Mouse (Mus musculus) lung, embryonic 15.5 days (tissue): ENCODE results near the gene Msto1. TPM values are rescaled to one million over a fixed set of nuclear protein-coding genes. Genes with fewer than 3 reads are reported as not detected.
"Not testable (repeated sequence)": the region's sequence is repeated elsewhere in the genome, so short reads cannot be mapped to it uniquely, and the experiment has no call there.

Experiments used
- ATAC-seq: fragments of 200-750 bp; cut with Nextera tagmentation; 2 replicates; pipeline ENCODE4 v1.8.0; 2017; ENCODE audit warnings: moderate number of reproducible peaks, borderline replicate concordance; ENCODE audit not compliant: low FRiP score, low TSS enrichment; ENCODE audit errors: extremely low read depth
- H3K27ac ChIP-seq: fragments of 300-500 bp; sonication (generic); 2 replicates; pipeline ENCODE4 v1.5.1; 2015; ENCODE audit warnings: moderate library complexity, mild to moderate bottlenecking, inconsistent platforms
- H3K27me3 ChIP-seq: fragments of 300-500 bp; sonication (generic); 2 replicates; pipeline ENCODE4 v1.6.1; 2015; ENCODE audit warnings: inconsistent platforms
- H3K36me3 ChIP-seq: fragments of 300-500 bp; sonication (generic); 2 replicates; pipeline ENCODE4 v1.6.1; 2015; ENCODE audit warnings: inconsistent platforms
- H3K4me1 ChIP-seq: fragments of 300-500 bp; sonication (generic); 2 replicates; pipeline ENCODE4 v1.6.1; 2015; ENCODE audit warnings: inconsistent platforms
- H3K4me2 ChIP-seq: fragments of 300-500 bp; sonication (generic); 2 replicates; pipeline ENCODE4 v1.6.1; 2015; ENCODE audit warnings: inconsistent platforms, mild to moderate bottlenecking, moderate library complexity
- H3K4me3 ChIP-seq: fragments of 300-500 bp; sonication (generic); 2 replicates; pipeline ENCODE4 v1.5.1; 2015; ENCODE audit warnings: mild to moderate bottlenecking, inconsistent platforms
- H3K9ac ChIP-seq: fragments of 300-500 bp; sonication (generic); 2 replicates; pipeline ENCODE4 v1.6.1; 2015; ENCODE audit warnings: inconsistent platforms
- H3K9me3 ChIP-seq: fragments of 300-500 bp; sonication (generic); 2 replicates; pipeline ENCODE4 v1.6.1; 2016; ENCODE audit warnings: inconsistent platforms
- WGBS: fragments of 180-500 bp; shearing (Covaris S2); methylation state at CpG from one replicate; pipeline ENCODE4 v1.1.7; 2015; 5-methylcytosine and 5-hydroxymethylcytosine counted together
- polyA plus RNA-seq: library from polyadenylated mRNA; unstranded; fragments of >200 nt; fragmentation: Nextera tagmentation; extraction: Ambion mirVana; gene quantifications from 2 replicates; pipeline ENCODE4 v1.2.1, GENCODE M21; 2015

Msto1 gene
- polyA plus RNA-seq, 1 experiment from 2014 or later: 45.1 TPM

DNA sequence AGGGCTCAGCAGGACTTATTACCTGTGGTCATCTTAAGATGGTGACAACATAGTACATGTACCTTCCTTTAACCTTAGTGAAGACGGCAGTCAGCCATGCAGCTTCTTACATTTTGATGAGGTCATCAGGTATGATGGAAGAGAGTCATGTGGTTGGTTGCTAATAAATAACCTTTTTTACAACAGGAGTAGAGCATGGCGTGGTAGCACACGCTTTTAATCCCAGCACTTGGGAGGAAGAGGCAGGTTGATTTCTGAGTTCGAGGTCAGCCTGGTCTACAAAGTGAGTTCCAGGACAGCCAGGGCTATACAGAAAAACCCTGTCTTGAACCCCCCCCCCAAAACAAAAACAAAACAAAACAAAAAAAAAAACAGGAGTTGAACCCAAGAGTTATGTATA is 31.3 kb downstream of the Msto1 start:
- WGBS: 92% methylated on average over 4 of the region's 4 CpGs
- H3K27me3 ChIP-seq, ATAC-seq: not testable (repeated sequence)

DNA sequence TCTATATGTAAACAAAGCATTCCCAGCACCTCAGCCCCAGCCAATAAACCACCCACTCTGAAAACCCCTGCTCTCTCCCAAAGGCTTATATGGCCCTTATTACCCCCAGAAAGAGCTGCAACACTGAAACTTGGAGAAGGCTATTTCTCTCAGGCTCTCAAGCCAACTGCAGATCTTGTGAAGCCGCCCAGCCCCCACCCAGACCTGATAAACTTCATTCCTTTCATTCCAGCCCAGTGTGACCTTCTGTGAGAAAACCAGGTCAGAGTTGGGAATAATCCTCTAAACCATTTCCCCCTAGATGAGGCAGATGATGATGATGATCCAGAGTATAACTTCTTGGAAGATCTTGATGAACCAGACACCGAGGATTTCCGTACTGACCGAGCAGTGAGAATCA is 45.4 kb downstream of the Msto1 start:
- not testable (repeated sequence) for H3K9ac ChIP-seq, H3K27me3 ChIP-seq, H3K4me3 ChIP-seq, H3K4me2 ChIP-seq, H3K4me1 ChIP-seq, H3K27ac ChIP-seq, ATAC-seq, H3K9me3 ChIP-seq
- 89% methylated on average over 2 of the region's 4 CpGs for WGBS
- peaks cover 24% of the 10 kb centered on the region for H3K36me3 ChIP-seq

More for the DNA sequence above, 31.3 kb downstream of the Msto1 start:
- H3K9me3 ChIP-seq, H3K36me3 ChIP-seq, H3K9ac ChIP-seq, H3K4me3 ChIP-seq, H3K4me1 ChIP-seq, H3K4me2 ChIP-seq, H3K27ac ChIP-seq: not testable (repeated sequence)

DNA sequence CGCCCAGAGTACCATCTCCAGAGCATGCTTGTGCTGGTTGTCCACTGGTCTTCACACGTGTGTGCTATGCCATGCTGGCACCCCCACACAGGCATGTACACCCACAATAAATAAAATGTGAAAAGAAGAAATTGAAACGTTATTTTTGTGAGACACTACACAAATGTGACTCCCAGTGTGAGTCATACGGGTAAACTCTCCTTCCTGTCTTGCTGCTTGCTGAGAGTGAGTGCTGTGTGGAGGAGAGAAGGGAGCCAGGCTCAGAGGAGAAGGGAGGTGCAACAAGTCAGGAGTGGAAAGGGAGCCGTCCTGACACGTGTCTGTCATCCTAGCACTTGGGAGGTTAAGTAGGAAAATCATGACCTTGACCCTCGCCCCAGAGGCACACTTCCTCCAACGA is 46.6 kb downstream of the Msto1 start:
- not testable (repeated sequence) for ATAC-seq, H3K27me3 ChIP-seq, H3K27ac ChIP-seq, H3K4me2 ChIP-seq, H3K4me3 ChIP-seq, H3K4me1 ChIP-seq, H3K9ac ChIP-seq, H3K9me3 ChIP-seq
- whole genome bisulfite sequencing: no CpG with 5 or more reads among the region's 8 CpGs
- peaks cover 34% of the 10 kb centered on the region for H3K36me3 ChIP-seq

DNA sequence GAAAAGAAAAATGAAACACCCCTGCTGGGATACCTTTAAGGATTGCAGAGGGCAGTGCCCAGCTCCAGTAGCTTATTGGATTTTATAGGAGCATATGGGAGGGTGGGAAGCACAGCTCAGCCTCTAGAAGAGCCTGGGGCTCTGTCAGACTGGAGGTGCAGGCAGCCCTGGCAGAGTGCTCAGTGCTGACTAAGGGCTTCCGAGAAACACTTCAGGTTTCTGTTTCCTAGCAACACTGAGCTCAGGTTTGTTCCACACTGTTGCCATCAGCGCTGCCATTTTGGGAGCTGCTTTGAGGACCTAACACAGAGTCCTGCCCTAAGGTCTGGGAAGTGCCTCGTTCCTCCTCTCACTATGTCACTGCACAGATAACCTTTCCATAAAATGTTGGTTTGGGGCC is 47.1 kb downstream of the Msto1 start:
- H3K36me3 ChIP-seq: peaks cover 38% of the 10 kb centered on the region
- H3K4me3 ChIP-seq, H3K4me1 ChIP-seq, H3K27ac ChIP-seq, H3K9me3 ChIP-seq, H3K27me3 ChIP-seq, H3K4me2 ChIP-seq, H3K9ac ChIP-seq, ATAC-seq: not testable (repeated sequence)
- WGBS: no CpG with 5 or more reads among the region's 3 CpGs

DNA sequence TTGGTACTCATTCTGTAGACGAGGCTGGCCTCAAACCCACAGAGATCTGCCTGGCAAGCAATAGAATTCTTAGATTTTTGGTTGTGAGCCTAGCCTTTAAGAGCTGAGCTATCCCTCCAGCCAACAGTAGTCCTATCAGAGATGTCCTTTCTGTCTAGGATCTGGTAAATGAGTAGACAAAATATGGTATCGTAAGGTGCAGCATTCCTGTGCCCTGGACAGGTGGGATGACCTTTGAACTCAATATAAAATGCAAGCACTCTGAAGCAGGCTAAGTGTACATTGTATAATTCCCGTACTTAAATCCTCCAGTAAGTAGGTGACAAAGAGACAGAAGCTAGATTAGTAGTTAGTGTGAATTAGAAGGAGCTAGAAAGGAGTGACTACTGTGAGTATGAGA is 51.7 kb downstream of the Msto1 start:
- no peaks in the 10 kb centered on the region for H3K4me1 ChIP-seq
- no peak for ATAC-seq
- no peak overlapping the region for H3K27ac ChIP-seq
- no peak overlapping the region for H3K9ac ChIP-seq
- peaks cover 80% of the 10 kb centered on the region for H3K36me3 ChIP-seq
- no peak overlapping the region for H3K4me3 ChIP-seq
- H3K9me3 ChIP-seq: no peaks in the 10 kb centered on the region
- no peak overlapping the region for H3K4me2 ChIP-seq
- 87% methylated on average over 3 of the region's 3 CpGs for WGBS
- no peaks in the 10 kb centered on the region for H3K27me3 ChIP-seq

DNA sequence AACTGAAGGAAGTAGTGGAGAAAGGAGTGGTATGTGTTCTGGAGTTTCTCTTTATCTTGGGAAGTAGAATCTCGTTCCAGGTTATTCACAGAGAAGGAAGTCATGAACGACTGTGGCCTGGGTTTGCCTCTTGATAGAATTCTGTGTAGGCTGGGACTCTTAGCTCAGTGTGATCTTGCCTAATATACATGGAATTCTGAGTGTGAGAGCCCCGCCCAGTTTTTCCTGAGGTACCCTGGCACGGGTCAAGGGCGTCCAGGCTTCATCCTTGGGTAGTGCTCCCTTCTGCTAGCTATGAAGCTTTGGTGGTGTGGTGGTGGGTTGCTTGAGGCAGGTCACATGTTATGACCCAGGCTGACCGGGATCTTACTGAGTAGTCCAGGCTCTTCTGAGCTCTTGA is 58.0 kb downstream of the Msto1 start:
- H3K4me2 ChIP-seq: no peak overlapping the region
- WGBS: 67% methylated on average over 6 of the region's 6 CpGs
- H3K9ac ChIP-seq: no peak overlapping the region
- ATAC-seq: peak; percentile 39; the same call in 1 of the 2 replicates
- H3K36me3 ChIP-seq: peaks cover 62% of the 10 kb centered on the region
- H3K9me3 ChIP-seq: no peaks in the 10 kb centered on the region
- no peak overlapping the region for H3K27ac ChIP-seq
- H3K4me1 ChIP-seq: no peaks in the 10 kb centered on the region
- H3K4me3 ChIP-seq: no peak overlapping the region
- H3K27me3 ChIP-seq: no peaks in the 10 kb centered on the region

Other genes starting within 250 kb of the Msto1 start
- gene Khdc4, start 228.2 kb downstream of the Msto1 start, polyA plus RNA-seq: 90.7 and 93.1 TPM in 2 replicates
- gene Rit1, start 197.2 kb downstream of the Msto1 start, polyA plus RNA-seq: 58.3 and 62.8 TPM in 2 replicates
- 7.5 and 7.7 TPM in 2 replicates for gene Syt11, start 138.8 kb downstream of the Msto1 start, polyA plus RNA-seq
- 9.2 and 9.4 TPM in 2 replicates for gene Gon4l, start 78.8 kb downstream of the Msto1 start, polyA plus RNA-seq
- gene Ash1l, start 36.6 kb upstream of the Msto1 start, polyA plus RNA-seq: 16.9 and 20.1 TPM in 2 replicates
- gene Dap3, start 37.2 kb upstream of the Msto1 start, polyA plus RNA-seq: 139 and 140 TPM in 2 replicates
- gene Rusc1, start 179.3 kb upstream of the Msto1 start, polyA plus RNA-seq: 16.0 and 16.6 TPM in 2 replicates
- gene Gm43738, start 187.1 kb upstream of the Msto1 start, polyA plus RNA-seq: 0.17 TPM in 1 of 2 replicates, not detected in the other
- 166 TPM in 2 replicates for gene Fdps, start 188.0 kb upstream of the Msto1 start, polyA plus RNA-seq
- gene Pklr, start 222.1 kb upstream of the Msto1 start, polyA plus RNA-seq: 0.17 and 0.92 TPM in 2 replicates
- gene Hcn3, start 246.2 kb upstream of the Msto1 start, polyA plus RNA-seq: 1.2 and 1.9 TPM in 2 replicates